Mouse (Mus musculus): ENCODE results near the gene Pigk.

DNA sequence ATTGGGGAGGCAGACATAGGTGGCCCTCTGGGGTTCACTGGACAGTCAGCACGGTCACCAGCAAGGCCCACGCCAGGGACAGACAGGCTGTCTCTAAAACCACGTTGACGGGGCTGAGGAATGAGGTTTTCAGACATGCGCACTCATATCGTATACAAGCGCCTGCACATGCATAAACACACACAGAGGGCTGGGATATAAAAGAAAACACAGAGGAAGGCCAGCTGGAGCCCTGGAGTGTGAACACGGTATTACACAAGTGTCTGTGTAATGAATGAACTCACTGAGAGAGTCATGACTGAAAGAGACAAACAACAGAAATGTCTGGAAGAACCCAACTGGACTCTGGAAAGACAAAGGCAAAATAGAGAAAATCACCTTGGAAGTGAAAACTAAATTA is 47.8 kb downstream of the Pigk start:
- TF ChIP-seq POLR2A (IDR thresholded peaks at IDR 0.05; ENCODE audit: low read depth, low read length) (no peak), CTCF (IDR thresholded peaks at IDR 0.05; ENCODE audit: borderline replicate concordance, insufficient read depth, low read length) (no peak)
